Mouse (Mus musculus): ENCODE results near the gene Gm2056. TPM values are rescaled to one million over a fixed set of nuclear protein-coding genes. Genes with fewer than 3 reads are reported as not detected.
"Not testable (repeated sequence)": the region's sequence is repeated elsewhere in the genome, so short reads cannot be mapped to it uniquely, and the experiment has no call there.

Gene Gm2056
- not detected for polyA plus RNA-seq (2017; shearing (Covaris generic))

DNA sequence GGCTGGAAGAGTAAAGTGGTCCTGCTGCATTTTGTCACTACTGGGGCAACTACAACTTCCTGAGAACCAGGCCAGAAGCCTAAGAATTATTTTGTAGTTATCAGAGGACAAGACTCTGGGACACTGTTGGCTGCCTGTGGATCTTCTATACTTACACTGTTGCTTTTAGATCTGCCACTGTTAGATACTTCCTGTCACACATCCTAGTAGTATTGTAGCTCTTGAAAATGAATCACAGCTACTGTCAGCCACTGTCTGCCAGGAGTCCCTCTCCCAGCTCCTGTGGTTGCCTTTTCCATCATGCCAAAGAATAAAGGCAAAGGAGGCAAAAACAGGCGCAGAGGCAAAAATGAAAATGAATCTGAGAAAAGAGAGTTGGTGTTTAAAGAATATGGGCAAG, at the start of gene Gm2056:
Gene Gm2056, plus strand, starts transcription at position 301 of the 400 bp plus-strand sequence.
- ATAC-seq, result not testable (repeated sequence)

GRCm38 (mm10) chr12:87984000-87984399, 42.8 kb upstream of the Gm2056 start:
- not testable (repeated sequence) for ATAC-seq

- ATAC-seq, result not testable (repeated sequence)
Observed at GRCm38 (mm10) chr12:88004118-88004517, 22.7 kb upstream of the Gm2056 start.

DNA sequence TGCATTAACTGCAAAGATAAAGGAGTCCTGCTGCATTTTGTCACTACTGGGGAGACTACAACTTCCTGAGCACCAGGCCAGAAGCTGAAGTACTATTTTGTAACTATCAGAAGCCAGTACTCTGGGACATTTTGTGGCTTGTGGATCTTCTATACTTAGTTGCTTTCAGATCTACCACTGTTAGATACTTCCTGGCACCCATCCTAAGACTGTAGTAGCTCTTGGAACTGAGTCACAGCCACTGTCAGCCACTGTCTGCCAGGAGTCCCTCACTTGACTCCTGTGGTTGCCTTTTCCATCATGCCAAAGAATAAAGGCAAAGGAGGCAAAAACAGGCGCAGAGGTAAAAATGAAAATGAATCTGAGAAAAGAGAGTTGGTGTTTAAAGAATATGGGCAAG, 15.3 kb upstream of the Gm2056 start, which contains the start of gene Gm2075:
Gene Gm2075, plus strand, starts transcription at position 301 of the 400 bp plus-strand sequence.
- not testable (repeated sequence) for ATAC-seq

DNA sequence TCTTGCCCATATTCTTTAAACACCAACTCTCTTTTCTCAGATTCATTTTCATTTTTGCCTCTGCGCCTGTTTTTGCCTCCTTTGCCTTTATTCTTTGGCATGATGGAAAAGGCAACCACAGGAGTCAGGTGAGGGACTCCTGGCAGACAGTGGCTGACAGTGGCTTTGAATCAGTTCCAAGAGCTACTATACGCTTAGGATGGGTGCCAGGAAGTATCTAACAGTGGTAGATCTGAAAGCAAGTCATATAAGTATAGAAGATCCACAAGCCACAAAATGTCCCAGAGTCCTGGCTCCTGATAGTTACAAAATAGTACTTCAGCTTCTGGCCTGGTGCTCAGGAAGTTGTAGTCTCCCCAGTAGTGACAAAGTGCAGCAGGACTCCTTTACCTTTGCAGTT, 8.1 kb upstream of the Gm2056 start, which contains the start of gene Gm6803:
Gene Gm6803, minus strand, starts transcription at position 101 of the 400 bp plus-strand sequence.
- not testable (repeated sequence) for ATAC-seq

- ATAC-seq, result not testable (repeated sequence)
Observed at GRCm38 (mm10) chr12:88032250-88032649, 5.4 kb downstream of the Gm2056 start.

DNA sequence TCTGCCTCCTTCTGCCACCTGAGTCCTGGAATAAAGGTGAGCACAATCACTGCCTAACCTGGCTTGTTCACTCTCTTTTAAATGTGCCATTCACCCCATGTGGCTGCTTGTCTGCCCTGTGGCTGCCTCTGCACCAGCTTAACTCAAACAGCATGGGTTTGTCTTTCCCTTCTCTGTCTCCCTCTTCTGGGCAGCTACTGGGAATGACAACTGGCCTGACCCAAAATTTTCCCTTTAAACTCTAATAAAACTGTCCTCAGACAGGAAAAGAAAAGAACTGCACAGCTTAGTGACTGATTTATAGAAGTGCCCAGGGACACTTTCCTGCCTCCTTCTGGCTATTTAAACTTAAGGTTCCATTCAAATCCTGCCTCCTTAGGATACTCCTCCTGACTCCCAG, 12.3 kb downstream of the Gm2056 start:
- ATAC-seq, result not testable (repeated sequence)

- not testable (repeated sequence) for ATAC-seq
Observed at GRCm38 (mm10) chr12:88039703-88040102, 12.9 kb downstream of the Gm2056 start.

DNA sequence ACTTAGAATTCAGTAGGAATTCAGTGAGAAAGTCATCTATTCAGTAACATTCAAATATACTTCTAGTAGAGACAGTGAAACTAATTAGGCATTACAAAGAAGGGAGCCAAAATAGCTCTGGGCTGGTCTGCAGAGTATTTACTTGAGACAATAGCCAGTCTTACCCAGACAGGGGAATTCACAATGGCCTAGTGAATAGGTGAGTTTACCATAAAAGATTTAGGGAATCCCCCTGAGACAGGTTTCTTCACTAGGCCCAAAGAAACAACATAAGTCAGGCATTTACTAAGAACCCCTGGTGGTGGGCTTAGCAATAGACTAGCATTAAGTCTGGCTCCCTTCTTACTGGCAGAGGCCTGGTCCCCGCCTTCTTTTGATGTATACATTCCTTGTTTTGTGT, 18.4 kb downstream of the Gm2056 start:
- ATAC-seq, result not testable (repeated sequence)

Other genes starting within 250 kb of the Gm2056 start
- not detected for gene Gm21936, start 231.5 kb upstream of the Gm2056 start, polyA plus RNA-seq (2017; shearing (Covaris generic))
- gene BB287469, start 210.4 kb upstream of the Gm2056 start, polyA plus RNA-seq (2017; shearing (Covaris generic)), result not detected
- gene Gm2001, start 184.7 kb upstream of the Gm2056 start, polyA plus RNA-seq (2017; shearing (Covaris generic)), result not detected
- gene Gm2016, start 152.9 kb upstream of the Gm2056 start, polyA plus RNA-seq (2017; shearing (Covaris generic)), result not detected
- not detected for gene Gm2022, start 131.6 kb upstream of the Gm2056 start, polyA plus RNA-seq (2017; shearing (Covaris generic))
- gene Gm2035, start 107.1 kb upstream of the Gm2056 start, polyA plus RNA-seq (2017; shearing (Covaris generic)), result not detected
- gene Gm2042, start 72.9 kb upstream of the Gm2056 start, polyA plus RNA-seq (2017; shearing (Covaris generic)), result not detected
- gene Gm2075, start 15.2 kb upstream of the Gm2056 start, polyA plus RNA-seq (2017; shearing (Covaris generic)), result not detected
- not detected for gene Gm6803, start 8.2 kb upstream of the Gm2056 start, polyA plus RNA-seq (2017; shearing (Covaris generic))
- not detected for gene Gm16368, start 56.7 kb downstream of the Gm2056 start, polyA plus RNA-seq (2017; shearing (Covaris generic))
- gene Gm10436, start 155.1 kb downstream of the Gm2056 start, polyA plus RNA-seq (2017; shearing (Covaris generic)), result not detected
- gene Gm8332, start 223.1 kb downstream of the Gm2056 start, polyA plus RNA-seq (2017; shearing (Covaris generic)), result not detected
- gene Gm5662, start 247.5 kb downstream of the Gm2056 start, polyA plus RNA-seq (2017; shearing (Covaris generic)), result not detected